Mouse (Mus musculus) limb, embryonic 11.5 days (tissue): ENCODE measurements around the gene Myt1l. TPM values are rescaled to one million over a fixed set of nuclear protein-coding genes. Genes with fewer than 3 reads are reported as not detected.

Source experiments
- ATAC-seq: fragments of 200-750 bp; cut with Nextera tagmentation; 2 replicates; pipeline ENCODE4 v1.8.0; 2017; ENCODE audit warnings: low read depth; ENCODE audit not compliant: insufficient number of reproducible peaks, low FRiP score, low TSS enrichment
- DNase-seq: peaks from one replicate; pipeline ENCODE4 v3.0.0-alpha.2; 2015; ENCODE audit warnings: low spot score
- H3K27ac ChIP-seq: fragments of 300-500 bp; sonication (generic); replicated peaks from 2 replicates; pipeline ENCODE4 v1.5.1; 2014; ENCODE audit warnings: low read depth, mild to moderate bottlenecking, low read length
- H3K27me3 ChIP-seq: fragments of 300-500 bp; sonication (generic); 2 replicates; pipeline ENCODE4 v1.6.1; 2014; ENCODE audit warnings: mild to moderate bottlenecking, low read length, mixed read lengths; ENCODE audit not compliant: control insufficient read depth, insufficient read depth
- H3K36me3 ChIP-seq: fragments of 300-500 bp; sonication (generic); 2 replicates; pipeline ENCODE4 v1.6.1; 2014; ENCODE audit warnings: mild to moderate bottlenecking, low read length, moderate library complexity, mixed read lengths; ENCODE audit not compliant: control insufficient read depth, insufficient read depth
- H3K4me1 ChIP-seq: fragments of 300-500 bp; sonication (generic); 2 replicates; pipeline ENCODE4 v1.6.1; 2014; ENCODE audit warnings: low read length, mixed read lengths; ENCODE audit not compliant: control insufficient read depth, insufficient read depth
- H3K4me2 ChIP-seq: fragments of 300-500 bp; sonication (generic); 2 replicates; pipeline ENCODE4 v1.6.1; 2014; ENCODE audit warnings: low read depth, mild to moderate bottlenecking, moderate library complexity; ENCODE audit not compliant: severe bottlenecking
- H3K4me3 ChIP-seq: fragments of 300-500 bp; sonication (generic); 2 replicates; pipeline ENCODE4 v1.5.1; 2014; ENCODE audit warnings: low read depth, low read length
- H3K9ac ChIP-seq: fragments of 300-500 bp; sonication (generic); 2 replicates; pipeline ENCODE4 v1.6.1; 2014; ENCODE audit warnings: mild to moderate bottlenecking, low read length
- H3K9me3 ChIP-seq: fragments of 300-500 bp; sonication (generic); 2 replicates; pipeline ENCODE4 v1.6.1; 2016; ENCODE audit warnings: low read length; ENCODE audit not compliant: control insufficient read depth
- WGBS: fragments of 180-500 bp; shearing (Covaris S2); extraction: QIAGEN DNeasy Blood & Tissue Kit; methylation state at CpG from one replicate; pipeline ENCODE4 v1.1.7; 2014; 5-methylcytosine and 5-hydroxymethylcytosine counted together
- polyA plus RNA-seq: library from polyadenylated mRNA; unstranded; fragments of >200 nt; fragmentation: Nextera tagmentation; extraction: Ambion mirVana; gene quantifications from 2 replicates; pipeline ENCODE4 v1.2.1, GENCODE M21; 2014

Gene Myt1l
- polyA plus RNA-seq, 1 experiment from 2014 or later, result 0.21 TPM

- Histone ChIP-seq H3K36me3 (no peaks in the 10 kb centered on the region), H3K9ac (no peak overlapping the region), H3K4me3 (no peak overlapping the region), H3K4me1 (no peaks in the 10 kb centered on the region), H3K27ac (no peak overlapping the region), H3K9me3 (no peaks in the 10 kb centered on the region), H3K27me3 (no peaks in the 10 kb centered on the region), H3K4me2 (no peak overlapping the region)
- ATAC-seq (no peak), DNase-seq (no peak)
- 39% methylated on average over 1 of the region's 1 CpGs for WGBS
Measured at GRCm38 (mm10) chr12:29806415-29806814, 278.2 kb downstream of the Myt1l start.

GRCm38 (mm10) chr12:29809569-29810185, 281.5 kb downstream of the Myt1l start:
- no peaks in the 10 kb centered on the region for H3K9me3 ChIP-seq
- no peak overlapping the region for H3K9ac ChIP-seq
- DNase-seq, result no peak
- no peaks in the 10 kb centered on the region for H3K36me3 ChIP-seq
- H3K4me1 ChIP-seq, result no peaks in the 10 kb centered on the region
- H3K4me2 ChIP-seq, result no peak overlapping the region
- H3K27ac ChIP-seq, result no peak overlapping the region
- ATAC-seq, result no peak
- H3K27me3 ChIP-seq, result no peaks in the 10 kb centered on the region
- no peak overlapping the region for H3K4me3 ChIP-seq
- 77% methylated on average over 12 of the region's 12 CpGs for WGBS

- H3K4me1 ChIP-seq, result no peaks in the 10 kb centered on the region
- H3K4me2 ChIP-seq, result no peak overlapping the region
- DNase-seq (no peak), ATAC-seq (no peak)
- no peak overlapping the region for H3K9ac ChIP-seq
- H3K4me3 ChIP-seq, result no peak overlapping the region
- no peaks in the 10 kb centered on the region for H3K36me3 ChIP-seq
- 82% methylated on average over 2 of the region's 2 CpGs for WGBS
- H3K9me3 ChIP-seq, result no peaks in the 10 kb centered on the region
- H3K27me3 ChIP-seq, result no peaks in the 10 kb centered on the region
- no peak overlapping the region for H3K27ac ChIP-seq
Measured at GRCm38 (mm10) chr12:29815466-29815865, 287.3 kb downstream of the Myt1l start.

GRCm38 (mm10) chr12:29816130-29816529, 287.9 kb downstream of the Myt1l start:
- H3K27ac ChIP-seq, result no peak overlapping the region
- no peaks in the 10 kb centered on the region for H3K9me3 ChIP-seq
- H3K4me2 ChIP-seq, result no peak overlapping the region
- H3K36me3 ChIP-seq, result no peaks in the 10 kb centered on the region
- ATAC-seq (no peak), DNase-seq (no peak)
- no peak overlapping the region for H3K9ac ChIP-seq
- H3K4me1 ChIP-seq, result no peaks in the 10 kb centered on the region
- H3K4me3 ChIP-seq, result no peak overlapping the region
- 81% methylated on average over 2 of the region's 2 CpGs for WGBS
- H3K27me3 ChIP-seq, result no peaks in the 10 kb centered on the region

- no peak overlapping the region for H3K4me3 ChIP-seq
- H3K27ac ChIP-seq, result no peak overlapping the region
- no peaks in the 10 kb centered on the region for H3K27me3 ChIP-seq
- WGBS, result 84% methylated on average over 6 of the region's 6 CpGs
- H3K4me2 ChIP-seq, result no peak overlapping the region
- H3K4me1 ChIP-seq, result no peaks in the 10 kb centered on the region
- DNase-seq (no peak), ATAC-seq (no peak)
- H3K9me3 ChIP-seq, result no peaks in the 10 kb centered on the region
- no peaks in the 10 kb centered on the region for H3K36me3 ChIP-seq
- H3K9ac ChIP-seq, result no peak overlapping the region
Measured at GRCm38 (mm10) chr12:29816761-29817160, 288.6 kb downstream of the Myt1l start.

GRCm38 (mm10) chr12:29822216-29822615, 294.0 kb downstream of the Myt1l start:
- no peak for DNase-seq

GRCm38 (mm10) chr12:29823766-29824417, 295.7 kb downstream of the Myt1l start:
- Histone ChIP-seq H3K27me3 (no peaks in the 10 kb centered on the region), H3K4me3 (no peak overlapping the region), H3K4me1 (no peaks in the 10 kb centered on the region), H3K27ac (no peak overlapping the region), H3K9ac (no peak overlapping the region), H3K36me3 (no peaks in the 10 kb centered on the region), H3K9me3 (no peaks in the 10 kb centered on the region), H3K4me2 (no peak overlapping the region)
- WGBS, result 77% methylated on average over 10 of the region's 10 CpGs
- no peak for DNase-seq
- no peak for ATAC-seq

More at GRCm38 (mm10) chr12:29822216-29822615, 294.0 kb downstream of the Myt1l start:
- Histone ChIP-seq H3K4me1 (no peaks in the 10 kb centered on the region), H3K9me3 (no peaks in the 10 kb centered on the region), H3K4me3 (no peak overlapping the region), H3K4me2 (no peak overlapping the region), H3K27ac (no peak overlapping the region), H3K9ac (no peak overlapping the region), H3K36me3 (no peaks in the 10 kb centered on the region), H3K27me3 (no peaks in the 10 kb centered on the region)
- 78% methylated on average over 3 of the region's 3 CpGs for WGBS
- ATAC-seq, result no peak

- DNase-seq (no peak), ATAC-seq (no peak)
- H3K9ac ChIP-seq, result no peak overlapping the region
- no peak overlapping the region for H3K27ac ChIP-seq
- no peak overlapping the region for H3K4me2 ChIP-seq
- no peaks in the 10 kb centered on the region for H3K4me1 ChIP-seq
- no peak overlapping the region for H3K4me3 ChIP-seq
- no peaks in the 10 kb centered on the region for H3K27me3 ChIP-seq
- no peaks in the 10 kb centered on the region for H3K9me3 ChIP-seq
- no peaks in the 10 kb centered on the region for H3K36me3 ChIP-seq
Measured at GRCm38 (mm10) chr12:29830571-29830970, 302.4 kb downstream of the Myt1l start.

- no peaks in the 10 kb centered on the region for H3K9me3 ChIP-seq
- no peak overlapping the region for H3K27ac ChIP-seq
- no peak overlapping the region for H3K4me2 ChIP-seq
- DNase-seq (no peak), ATAC-seq (no peak)
- no peaks in the 10 kb centered on the region for H3K4me1 ChIP-seq
- H3K4me3 ChIP-seq, result no peak overlapping the region
- 85% methylated on average over 11 of the region's 11 CpGs for WGBS
- H3K36me3 ChIP-seq, result no peaks in the 10 kb centered on the region
- no peaks in the 10 kb centered on the region for H3K27me3 ChIP-seq
- no peak overlapping the region for H3K9ac ChIP-seq
Measured at GRCm38 (mm10) chr12:29831356-29831755, 303.2 kb downstream of the Myt1l start.
